Mouse (Mus musculus) CD4-positive helper T cell, adult 2 months (primary cell): Measurements from ENCODE around the gene Sars2.

Experiments used
- DNase-seq: peaks from one replicate; pipeline ENCODE4 v3.0.0-alpha.2; 2012; ENCODE audit warnings: low read depth, missing footprints, low spot score

The Sars2 gene

GRCm38 (mm10) chr7:28778825-28779224 is 37.0 kb downstream of the Sars2 start:
- no peak for DNase-seq

GRCm38 (mm10) chr7:28780067-28780658 is 38.4 kb downstream of the Sars2 start:
- DNase-seq: peak; percentile 89

GRCm38 (mm10) chr7:28780857-28781256 is 39.1 kb downstream of the Sars2 start:
- peak; percentile 89 for DNase-seq

GRCm38 (mm10) chr7:28781261-28781663 is 39.5 kb downstream of the Sars2 start:
- DNase-seq: peak; percentile 96

GRCm38 (mm10) chr7:28785161-28785560 is 43.4 kb downstream of the Sars2 start:
- no peak for DNase-seq

GRCm38 (mm10) chr7:28787884-28788283 is 46.1 kb downstream of the Sars2 start:
- DNase-seq: no peak

GRCm38 (mm10) chr7:28788307-28789195 is 46.8 kb downstream of the Sars2 start, which contains the start of gene Rinl:
Gene Rinl, plus strand, starts transcription at chr7:28788969.
- peak; percentile 71 for DNase-seq

GRCm38 (mm10) chr7:28789235-28789634 is 47.4 kb downstream of the Sars2 start:
- DNase-seq: no peak

GRCm38 (mm10) chr7:28790066-28790806 is 48.4 kb downstream of the Sars2 start:
- DNase-seq: peak; percentile 51

GRCm38 (mm10) chr7:28791706-28792105 is 49.9 kb downstream of the Sars2 start:
- DNase-seq: no peak

GRCm38 (mm10) chr7:28792391-28793185 is 50.8 kb downstream of the Sars2 start:
- DNase-seq: peak; percentile 87

- peak; percentile 69 for DNase-seq
Observed at GRCm38 (mm10) chr7:28793834-28794233, 52.0 kb downstream of the Sars2 start.

- peak; percentile 72 for DNase-seq
Observed at GRCm38 (mm10) chr7:28794496-28794895, 52.7 kb downstream of the Sars2 start.

GRCm38 (mm10) chr7:28795832-28796231 is 54.0 kb downstream of the Sars2 start:
- peak; percentile 70 for DNase-seq

- DNase-seq: peak; percentile 87
Observed at GRCm38 (mm10) chr7:28796562-28796975, 54.8 kb downstream of the Sars2 start.

- peak; percentile 86 for DNase-seq
Observed at GRCm38 (mm10) chr7:28799994-28800393, 58.2 kb downstream of the Sars2 start.

- DNase-seq: no peak
Observed at GRCm38 (mm10) chr7:28801451-28801850, 59.7 kb downstream of the Sars2 start.

GRCm38 (mm10) chr7:28801901-28802670 is 60.3 kb downstream of the Sars2 start:
- DNase-seq: no peak

GRCm38 (mm10) chr7:28802846-28803588 is 61.2 kb downstream of the Sars2 start:
- peak; percentile 52 for DNase-seq
